Mouse (Mus musculus) limb, embryonic 12.5 days (tissue): ENCODE data around the gene Nsmce3. TPM values are rescaled to one million over a fixed set of nuclear protein-coding genes. Genes with fewer than 3 reads are reported as not detected.

Source experiments
- ATAC-seq: fragments of 200-750 bp; cut with Nextera tagmentation; 2 replicates; pipeline ENCODE4 v1.8.0; 2017; ENCODE audit warnings: low read depth, moderate TSS enrichment; ENCODE audit not compliant: insufficient number of reproducible peaks, insufficient read depth, low FRiP score, low TSS enrichment
- H3K27ac ChIP-seq: fragments of 300-500 bp; sonication (generic); 2 replicates; pipeline ENCODE4 v1.5.1; 2016; ENCODE audit warnings: mild to moderate bottlenecking, moderate library complexity
- H3K27me3 ChIP-seq: fragments of 300-500 bp; sonication (generic); 2 replicates; pipeline ENCODE4 v1.6.1; 2016; ENCODE audit warnings: mild to moderate bottlenecking, moderate library complexity
- H3K36me3 ChIP-seq: fragments of 300-500 bp; sonication (generic); 2 replicates; pipeline ENCODE4 v1.6.1; 2016; ENCODE audit warnings: mild to moderate bottlenecking, moderate library complexity
- H3K4me1 ChIP-seq: fragments of 300-500 bp; sonication (generic); replicated peaks from 2 replicates; pipeline ENCODE4 v1.6.1; 2016
- H3K4me2 ChIP-seq: fragments of 300-500 bp; sonication (generic); 2 replicates; pipeline ENCODE4 v1.6.1; 2016; ENCODE audit warnings: mild to moderate bottlenecking, moderate library complexity
- H3K4me3 ChIP-seq: fragments of 300-500 bp; sonication (generic); replicated peaks from 2 replicates; pipeline ENCODE4 v1.5.1; 2016; ENCODE audit warnings: mild to moderate bottlenecking
- H3K9ac ChIP-seq: fragments of 300-500 bp; sonication (generic); replicated peaks from 2 replicates; pipeline ENCODE4 v1.6.1; 2016; ENCODE audit warnings: mild to moderate bottlenecking, moderate library complexity
- H3K9me3 ChIP-seq: fragments of 300-500 bp; sonication (generic); 2 replicates; pipeline ENCODE4 v1.6.1; 2016; ENCODE audit warnings: mild to moderate bottlenecking, moderate library complexity
- WGBS: fragments of 180-500 bp; shearing (Covaris S2); methylation state at CpG from one replicate; pipeline ENCODE4 v1.1.7; 2016; 5-methylcytosine and 5-hydroxymethylcytosine counted together
- polyA plus RNA-seq: library from polyadenylated mRNA; unstranded; fragments of >200 nt; fragmentation: Nextera tagmentation; extraction: Ambion mirVana; gene quantifications from 2 replicates; pipeline ENCODE4 v1.2.1, GENCODE M21; 2016

The Nsmce3 gene
- polyA plus RNA-seq, 1 experiment from 2014 or later, result 12.0 TPM

DNA sequence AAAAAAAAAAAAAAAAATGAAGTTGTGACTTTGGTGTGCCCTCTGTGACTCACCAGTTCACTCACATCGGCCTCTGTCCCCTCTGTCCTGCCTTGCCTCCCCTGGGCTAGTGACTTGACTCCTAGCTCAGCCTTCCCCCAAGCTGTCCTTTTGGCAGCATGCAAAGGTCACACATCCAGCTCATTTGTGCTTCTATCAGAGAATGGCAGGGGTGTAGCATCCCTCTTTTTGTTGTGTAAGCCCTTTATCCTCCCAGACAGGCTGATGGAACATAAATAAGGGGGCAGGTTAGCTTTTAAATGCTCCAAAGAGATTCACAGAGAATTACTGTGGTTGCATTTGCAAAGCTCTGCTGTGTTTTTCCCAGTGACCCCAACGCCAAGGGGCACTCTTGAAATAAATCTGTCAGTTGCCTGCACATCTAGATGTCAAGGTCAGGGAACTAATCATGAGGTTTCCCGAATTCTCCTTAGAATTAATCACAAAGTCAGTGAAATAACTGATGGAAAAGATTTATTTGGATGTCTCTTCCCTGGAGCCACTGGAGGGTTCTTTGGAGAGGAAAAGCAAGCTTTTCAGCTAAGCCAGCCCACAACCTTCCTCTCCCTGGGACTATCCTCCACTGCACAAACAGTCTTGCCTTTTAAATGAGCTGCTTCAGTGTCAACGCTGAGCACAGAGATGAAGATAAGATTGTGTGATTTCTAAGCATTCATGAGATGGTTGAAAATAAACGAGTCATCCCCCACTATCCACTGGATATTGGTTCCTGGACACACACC is 42.4 kb downstream of the Nsmce3 start:
- no peaks in the 10 kb centered on the region for H3K36me3 ChIP-seq
- H3K4me2 ChIP-seq, result no peak overlapping the region
- peaks cover 4% of the 10 kb centered on the region; the same call in 1 of the 2 replicates for H3K9me3 ChIP-seq
- H3K27ac ChIP-seq, result no peak overlapping the region
- no peak for ATAC-seq
- H3K4me1 ChIP-seq, result no peaks in the 10 kb centered on the region
- H3K4me3 ChIP-seq, result no peak overlapping the region
- 50% methylated on average over 5 of the region's 5 CpGs for WGBS
- no peaks in the 10 kb centered on the region for H3K27me3 ChIP-seq
- no peak overlapping the region for H3K9ac ChIP-seq

DNA sequence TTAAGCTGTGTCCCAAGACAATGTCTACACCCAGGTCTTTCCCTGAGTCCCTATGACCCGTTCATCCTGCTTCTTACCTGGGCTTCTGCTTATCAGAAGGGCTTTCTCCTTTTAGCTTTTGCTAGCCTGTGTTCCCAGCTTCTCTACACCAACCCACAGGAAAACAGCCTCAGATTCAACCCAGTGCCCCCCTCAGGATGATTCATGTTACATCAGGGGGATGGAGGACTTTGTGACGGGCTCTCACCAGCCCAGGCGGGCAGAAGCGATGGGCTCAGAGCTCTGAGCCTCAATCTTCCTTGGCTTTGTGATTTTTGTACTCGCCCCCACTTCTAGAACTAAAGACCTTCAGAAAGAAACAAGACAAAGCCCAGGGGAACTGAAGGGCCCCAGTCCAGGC is 51.7 kb downstream of the Nsmce3 start:
- Histone ChIP-seq H3K4me1 (no peaks in the 10 kb centered on the region), H3K4me2 (no peak overlapping the region), H3K4me3 (no peak overlapping the region), H3K27ac (no peak overlapping the region), H3K36me3 (no peaks in the 10 kb centered on the region), H3K9me3 (no peaks in the 10 kb centered on the region), H3K27me3 (no peaks in the 10 kb centered on the region), H3K9ac (no peak overlapping the region)
- WGBS, result 75% methylated on average over 5 of the region's 5 CpGs
- ATAC-seq, result no peak

DNA sequence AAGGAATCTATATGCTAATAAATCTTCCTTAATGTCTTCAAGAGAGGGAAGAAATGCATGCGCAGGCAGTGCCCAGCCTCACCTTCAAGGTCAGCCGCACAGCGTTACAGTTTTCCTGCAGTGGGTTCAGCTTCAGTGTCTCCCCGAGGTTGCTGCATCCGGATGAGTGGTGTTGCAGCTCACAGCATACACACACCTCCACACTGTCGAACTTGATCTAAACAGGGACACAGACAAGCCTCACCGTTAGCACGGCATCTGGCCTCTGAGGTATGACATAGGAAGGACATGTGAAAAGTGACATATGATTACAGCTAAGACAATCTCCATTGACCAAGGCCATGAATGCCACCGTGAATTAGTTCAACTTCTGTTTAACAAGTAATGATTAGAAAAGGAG is 53.1 kb downstream of the Nsmce3 start:
- no peaks in the 10 kb centered on the region for H3K36me3 ChIP-seq
- WGBS, result 82% methylated on average over 9 of the region's 9 CpGs
- H3K4me3 ChIP-seq, result no peak overlapping the region
- H3K27me3 ChIP-seq, result no peaks in the 10 kb centered on the region
- no peak overlapping the region for H3K4me2 ChIP-seq
- no peak overlapping the region for H3K27ac ChIP-seq
- ATAC-seq, result no peak
- no peaks in the 10 kb centered on the region for H3K9me3 ChIP-seq
- H3K9ac ChIP-seq, result no peak overlapping the region
- no peaks in the 10 kb centered on the region for H3K4me1 ChIP-seq
